ENCODE assay signal across 9 mouse cellular contexts in the genomic region with DNA sequence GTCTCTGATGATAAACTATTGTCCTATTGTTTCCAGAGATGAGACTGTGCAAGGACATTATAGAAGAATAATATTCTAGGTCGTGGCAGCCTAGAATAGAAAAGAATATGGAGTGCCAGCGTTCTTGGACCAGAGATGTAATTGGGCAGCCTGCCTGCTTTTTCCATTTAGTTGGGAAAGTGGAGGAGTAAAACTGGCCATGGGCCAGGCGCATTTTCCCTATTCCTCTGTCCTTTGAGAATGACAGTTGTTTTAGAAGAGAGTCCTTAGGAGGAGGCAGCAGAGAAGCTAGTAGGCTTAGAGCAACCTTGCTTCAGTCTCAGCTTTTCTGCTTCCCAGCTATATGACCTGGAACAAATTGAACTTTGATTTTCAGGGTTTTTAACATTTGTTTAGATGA. TPM values are rescaled to one million over a fixed set of nuclear protein-coding genes. Genes with fewer than 3 reads are reported as not detected.
DNase-seq lines count a peak whose midpoint lies in the region; ATAC-seq and TF ChIP-seq lines count a peak whose summit lies in the region.
"Had no signal": no experiment of that assay in that cellular context is flagged by ENCODE, and none has a peak within 500 bp of the region (broad histone marks: within the 10 kb centered on the region; RNA-seq: fewer than 3 reads in every experiment).

No protein-coding gene starts in this region.

- no peak for TF ChIP-seq POLR2A in embryonic fibroblast, embryonic 13.5 days (IDR thresholded peaks at IDR 0.05; ENCODE audit: low read depth, low read length)

- no peak for ATAC-seq in kidney, embryonic 15.5 days (replicated peaks; ENCODE audit: low FRiP score)
- no peak for ATAC-seq in megakaryocyte progenitor cell, adult 5-6 weeks (replicated peaks; ENCODE audit: poor library complexity)

- H3K27me3 ChIP-seq in kidney, embryonic 15.5 days: no peaks in the 10 kb centered on the region

- H3K27ac ChIP-seq in kidney, embryonic 15.5 days: no peak overlapping the region
- H3K27ac ChIP-seq in embryonic fibroblast, embryonic 13.5 days (ENCODE audit: insufficient read depth, low read length): peak overlapping the region; percentile 37; the same call in 1 of the 2 replicates

- H3K4me3 ChIP-seq in kidney, embryonic 15.5 days (replicated peaks): no peak overlapping the region
- no peak overlapping the region for H3K4me3 ChIP-seq in embryonic fibroblast, embryonic 13.5 days (ENCODE audit: insufficient read depth, low read length)

- TF ChIP-seq CTCF in embryonic fibroblast, embryonic 13.5 days (IDR thresholded peaks at IDR 0.05; ENCODE audit: borderline replicate concordance, insufficient read depth, low read length): no peak

- no peaks in the 10 kb centered on the region for H3K36me3 ChIP-seq in kidney, embryonic 15.5 days

- no peaks in the 10 kb centered on the region for H3K9me3 ChIP-seq in kidney, embryonic 15.5 days (replicated peaks)

- DNase-seq in kidney, adult 8-10 months: peak; percentile 43 to 63
- peak; percentile 78 for DNase-seq in adrenal gland, postnatal 14 days
- DNase-seq in kidney, postnatal 36 days: peak; percentile 69 to 76
- peak; percentile 85 for DNase-seq in lung, postnatal 14 days
- no peak for DNase-seq in thymus, postnatal 14 days

- H3K4me2 ChIP-seq in kidney, embryonic 15.5 days: no peak overlapping the region

- H3K4me1 ChIP-seq in kidney, embryonic 15.5 days: peaks cover 18% of the 10 kb centered on the region
- peaks cover 19% of the 10 kb centered on the region for H3K4me1 ChIP-seq in embryonic fibroblast, embryonic 13.5 days (ENCODE audit: control insufficient read depth, insufficient read depth, low read length)

- no peak overlapping the region for H3K9ac ChIP-seq in kidney, embryonic 15.5 days

- 60% methylated on average over 3 of the region's 3 CpGs for whole genome bisulfite sequencing in kidney, embryonic 15.5 days

RNA-seq across cellular contexts. Expression of a gene that starts 13.6 kb away (rescaled TPM):
- polyA plus RNA-seq in kidney, embryonic 15.5 days (2015; fragmentation: Nextera tagmentation; extraction: Ambion mirVana): 15.2 and 15.6 TPM in 2 replicates
- total RNA-seq in adrenal gland, postnatal 14 days (2021): 47.4 and 49.9 TPM in 2 replicates
- polyA plus RNA-seq in embryonic fibroblast, embryonic 13.5 days (2011; ENCODE audit: insufficient read length, low read depth, missing spikeins): 73.7 and 75.3 TPM in 2 replicates
- total RNA-seq in megakaryocyte progenitor cell, adult 5-6 weeks (2015): 12.8 and 14.5 TPM in 2 replicates
- 15.9 and 19.4 TPM in 2 replicates for total RNA-seq in megakaryocyte progenitor cell, adult 5-6 weeks (2017)

RNA-seq across cellular contexts. Expression of a gene that starts 43.4 kb away (rescaled TPM):
- 0.14 and 0.17 TPM in 2 replicates for polyA plus RNA-seq in kidney, embryonic 15.5 days (2015; fragmentation: Nextera tagmentation; extraction: Ambion mirVana)
- not detected in 2 replicates for total RNA-seq in adrenal gland, postnatal 14 days (2021)
- not detected in 2 replicates for polyA plus RNA-seq in embryonic fibroblast, embryonic 13.5 days (2011; ENCODE audit: insufficient read length, low read depth, missing spikeins)
- total RNA-seq in megakaryocyte progenitor cell, adult 5-6 weeks (2015): not detected in 2 replicates
- 0.12 TPM in 1 of 2 replicates, not detected in the other for total RNA-seq in megakaryocyte progenitor cell, adult 5-6 weeks (2017)
- total RNA-seq: gastrocnemius, adult 8-10 months had no signal
